ENCODE assay signal across 8 mouse cellular contexts in the genomic region with DNA sequence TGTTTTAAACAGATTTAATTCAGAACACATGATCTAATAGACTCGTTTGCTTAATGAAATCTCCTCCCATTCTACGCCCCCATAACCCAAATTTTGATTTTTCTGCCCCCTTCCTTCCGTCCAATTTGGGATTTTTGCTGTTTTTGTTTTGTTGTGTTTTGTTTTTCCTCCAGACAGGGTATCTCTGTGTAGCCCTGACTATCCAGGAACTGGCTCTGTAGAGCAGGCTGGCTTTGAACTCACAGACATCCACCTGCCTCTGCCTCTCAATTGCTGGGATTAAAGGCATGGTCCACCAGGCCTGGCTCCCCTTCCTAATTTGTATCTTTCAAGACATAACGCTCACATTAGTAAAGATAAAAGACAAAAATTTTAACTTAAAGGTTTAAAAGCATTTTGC. TPM values are rescaled to one million over a fixed set of nuclear protein-coding genes. Genes with fewer than 3 reads are reported as not detected.
DNase-seq lines count a peak whose midpoint lies in the region; ATAC-seq and TF ChIP-seq lines count a peak whose summit lies in the region.

No protein-coding gene starts in this region.

- TF ChIP-seq CTCF in lung, embryonic 14.5 days (IDR thresholded peaks at IDR 0.05; ENCODE audit: low read depth), result no peak

- peak overlapping the region; percentile 99; the same call in 1 of the 2 replicates for H3K27ac ChIP-seq in lung, embryonic 14.5 days (ENCODE audit: low read depth)
- H3K27ac ChIP-seq in forebrain, embryonic 13.5 days, result no peak overlapping the region
- no peak overlapping the region for H3K27ac ChIP-seq in limb, embryonic 15.5 days
- no peak overlapping the region for H3K27ac ChIP-seq in stomach, embryonic 14.5 days (ENCODE audit: low read length)

- H3K27me3 ChIP-seq in lung, embryonic 14.5 days (ENCODE audit: insufficient read depth, low read length), result no peaks in the 10 kb centered on the region
- peaks cover 21% of the 10 kb centered on the region for H3K27me3 ChIP-seq in forebrain, embryonic 13.5 days
- no peaks in the 10 kb centered on the region for H3K27me3 ChIP-seq in limb, embryonic 15.5 days
- no peaks in the 10 kb centered on the region for H3K27me3 ChIP-seq in stomach, embryonic 14.5 days (ENCODE audit: control insufficient read depth, insufficient read depth, low read length)

- no peak for ATAC-seq in lung, embryonic 14.5 days (ENCODE audit: insufficient read depth)
- no peak for ATAC-seq in forebrain, embryonic 13.5 days
- ATAC-seq in limb, embryonic 15.5 days (ENCODE audit: insufficient number of reproducible peaks, low FRiP score, low TSS enrichment, low read depth), result no peak
- ATAC-seq in stomach, embryonic 14.5 days (ENCODE audit: insufficient number of reproducible peaks, insufficient read depth, low FRiP score, low read depth), result no peak

- peaks cover 46% of the 10 kb centered on the region for H3K36me3 ChIP-seq in lung, embryonic 14.5 days (ENCODE audit: insufficient read depth)
- H3K36me3 ChIP-seq in forebrain, embryonic 13.5 days (ENCODE audit: poor library complexity, severe bottlenecking), result no peaks in the 10 kb centered on the region
- H3K36me3 ChIP-seq in limb, embryonic 15.5 days, result no peaks in the 10 kb centered on the region
- peaks cover 4% of the 10 kb centered on the region; the same call in 1 of the 2 replicates for H3K36me3 ChIP-seq in stomach, embryonic 14.5 days (ENCODE audit: control insufficient read depth, insufficient read depth, low read length)

- 21% methylated on average over 4 of the region's 4 CpGs for WGBS in lung, embryonic 14.5 days
- WGBS in forebrain, embryonic 13.5 days, result 31% methylated on average over 4 of the region's 4 CpGs
- 50% methylated on average over 4 of the region's 4 CpGs for WGBS in limb, embryonic 15.5 days
- WGBS in stomach, embryonic 14.5 days, result 32% methylated on average over 4 of the region's 4 CpGs

- no peak for DNase-seq in lung, embryonic 14.5 days
- no peak for DNase-seq in lung, postnatal 25 days (ENCODE audit: low spot score)
- DNase-seq in testis, postnatal 14 days (ENCODE audit: low spot score), result no peak
- DNase-seq in left cerebral cortex, adult 8-10 months (ENCODE audit: low spot score in 2 of 2), result no peak
- no peak for DNase-seq in kidney, adult 8-10 months

- H3K4me3 ChIP-seq in lung, embryonic 14.5 days (ENCODE audit: low read depth, low read length), result peak overlapping the region; percentile 85
- peak overlapping the region; percentile 66 for H3K4me3 ChIP-seq in forebrain, embryonic 13.5 days
- H3K4me3 ChIP-seq in limb, embryonic 15.5 days, result peak overlapping the region; percentile 74
- peak overlapping the region; percentile 77 for H3K4me3 ChIP-seq in stomach, embryonic 14.5 days (ENCODE audit: low read depth, low read length)

- H3K9me3 ChIP-seq in lung, embryonic 14.5 days (ENCODE audit: low read depth, low read length), result no peaks in the 10 kb centered on the region
- H3K9me3 ChIP-seq in forebrain, embryonic 13.5 days (replicated peaks), result no peaks in the 10 kb centered on the region
- H3K9me3 ChIP-seq in limb, embryonic 15.5 days, result no peaks in the 10 kb centered on the region
- no peaks in the 10 kb centered on the region for H3K9me3 ChIP-seq in stomach, embryonic 14.5 days (ENCODE audit: control insufficient read depth, low read depth, low read length)

- peak overlapping the region; percentile 94 for H3K9ac ChIP-seq in lung, embryonic 14.5 days
- H3K9ac ChIP-seq in forebrain, embryonic 13.5 days, result peak overlapping the region; percentile 80; the same call in 1 of the 2 replicates
- no peak overlapping the region for H3K9ac ChIP-seq in limb, embryonic 15.5 days
- 0 out of 2 replicates have a peak overlapping the region, but pooled peaks have one; percentile 81 for H3K9ac ChIP-seq in stomach, embryonic 14.5 days (replicated peaks; ENCODE audit: low read depth, low read length)

- peaks cover 24% of the 10 kb centered on the region for H3K4me1 ChIP-seq in lung, embryonic 14.5 days (ENCODE audit: insufficient read depth)
- H3K4me1 ChIP-seq in forebrain, embryonic 13.5 days, result peaks cover 70% of the 10 kb centered on the region
- H3K4me1 ChIP-seq in limb, embryonic 15.5 days, result peaks cover 57% of the 10 kb centered on the region
- H3K4me1 ChIP-seq in stomach, embryonic 14.5 days (ENCODE audit: control insufficient read depth, insufficient read depth, low read length), result peaks cover 36% of the 10 kb centered on the region

- peak overlapping the region; percentile 93 for H3K4me2 ChIP-seq in lung, embryonic 14.5 days
- peak overlapping the region; percentile 99 for H3K4me2 ChIP-seq in forebrain, embryonic 13.5 days
- peak overlapping the region; percentile 95 for H3K4me2 ChIP-seq in limb, embryonic 15.5 days
- peak overlapping the region; percentile 59 for H3K4me2 ChIP-seq in stomach, embryonic 14.5 days (replicated peaks; ENCODE audit: low read depth, low read length)

RNA-seq across cellular contexts. Expression of a gene that starts 3.6 kb away (rescaled TPM):
- 21.7 and 22.7 TPM in 2 replicates for polyA plus RNA-seq in lung, embryonic 14.5 days (2014; fragmentation: Nextera tagmentation; extraction: Ambion mirVana)
- polyA plus RNA-seq in forebrain, embryonic 13.5 days (2015; fragmentation: Nextera tagmentation; extraction: Ambion mirVana), result 2.8 and 3.4 TPM in 2 replicates
- polyA plus RNA-seq in limb, embryonic 15.5 days (2015; fragmentation: Nextera tagmentation; extraction: Ambion mirVana), result 7.1 and 10.3 TPM in 2 replicates
- polyA plus RNA-seq in stomach, embryonic 14.5 days (2014; fragmentation: Nextera tagmentation; extraction: Ambion mirVana), result 13.3 and 15.5 TPM in 2 replicates
- 1 to 10 TPM; 7.7 to 9.5 (median 8.2) TPM for total RNA-seq in left cerebral cortex, adult 8-10 months (2022)

RNA-seq across cellular contexts. Expression of a gene that starts 30.3 kb away (rescaled TPM):
- polyA plus RNA-seq in lung, embryonic 14.5 days (2014; fragmentation: Nextera tagmentation; extraction: Ambion mirVana), result 0.41 TPM in 1 of 2 replicates, not detected in the other
- 3.0 and 5.1 TPM in 2 replicates for polyA plus RNA-seq in forebrain, embryonic 13.5 days (2015; fragmentation: Nextera tagmentation; extraction: Ambion mirVana)
- polyA plus RNA-seq in limb, embryonic 15.5 days (2015; fragmentation: Nextera tagmentation; extraction: Ambion mirVana), result 1.9 and 2.4 TPM in 2 replicates
- polyA plus RNA-seq in stomach, embryonic 14.5 days (2014; fragmentation: Nextera tagmentation; extraction: Ambion mirVana), result 0.82 TPM in 1 of 2 replicates, not detected in the other
- 10 to 100 TPM; 12.9 to 22.4 (median 17.3) TPM for total RNA-seq in left cerebral cortex, adult 8-10 months (2022)
